Comparison of ENCODE assay signal across 23 mouse cellular contexts in genomic region chr4:139256146-139256545, GRCm38 (mm10). TPM values are rescaled to one million over a fixed set of nuclear protein-coding genes. Genes with fewer than 3 reads are reported as not detected.
DNase-seq lines count a peak whose midpoint lies in the region; ATAC-seq lines count a peak whose summit lies in the region.
"Had no signal": no experiment of that assay in that cellular context is flagged by ENCODE, and none has a peak within 500 bp of the region (broad histone marks: within the 10 kb centered on the region; RNA-seq: fewer than 3 reads in every experiment).

No protein-coding gene starts in this region.

- no peak overlapping the region for H3K4me2 ChIP-seq in limb, embryonic 12.5 days
- H3K4me2 ChIP-seq in lung, embryonic 15.5 days: no peak overlapping the region; the same call in 1 of the 2 replicates
- H3K4me2 ChIP-seq: heart, embryonic 15.5 days; hindbrain, embryonic 13.5 days; liver, embryonic 12.5 days; midbrain, embryonic 12.5 days had no signal

- H3K27ac ChIP-seq in limb, embryonic 12.5 days: peak overlapping the region; percentile 98
- peak overlapping the region; percentile 90 for H3K27ac ChIP-seq in lung, embryonic 15.5 days
- H3K27ac ChIP-seq in heart, embryonic 10.5 days: no peak overlapping the region
- H3K27ac ChIP-seq: heart, embryonic 15.5 days; hindbrain, embryonic 13.5 days; kidney, postnatal 0 days; liver, embryonic 12.5 days; midbrain, embryonic 12.5 days; stomach, postnatal 0 days had no signal

- no peaks in the 10 kb centered on the region for H3K27me3 ChIP-seq in limb, embryonic 12.5 days
- no peaks in the 10 kb centered on the region for H3K27me3 ChIP-seq in lung, embryonic 15.5 days
- no peaks in the 10 kb centered on the region for H3K27me3 ChIP-seq in heart, embryonic 10.5 days (ENCODE audit: insufficient read depth, poor library complexity, severe bottlenecking)
- H3K27me3 ChIP-seq: CH12.LX; heart, embryonic 15.5 days; hindbrain, embryonic 13.5 days; liver, embryonic 12.5 days; midbrain, embryonic 12.5 days had no signal

- no peak for ATAC-seq in limb, embryonic 12.5 days (ENCODE audit: insufficient number of reproducible peaks, insufficient read depth, low FRiP score, low TSS enrichment, low read depth)
- ATAC-seq in lung, embryonic 15.5 days (ENCODE audit: borderline replicate concordance, extremely low read depth, low FRiP score, low TSS enrichment): 0 out of 2 replicates have a peak, but pooled peaks have one; percentile 28
- ATAC-seq: activated CD4-positive, CD25-positive, alpha-beta regulatory T cell, adult 4 months; inflammation-experienced regulatory T-cells, adult 6 months; liver, embryonic 12.5 days had no signal

- H3K4me3 ChIP-seq in limb, embryonic 12.5 days (replicated peaks): no peak overlapping the region
- no peak overlapping the region for H3K4me3 ChIP-seq in lung, embryonic 15.5 days
- no peak overlapping the region for H3K4me3 ChIP-seq in heart, embryonic 10.5 days
- H3K4me3 ChIP-seq: heart, embryonic 15.5 days; hindbrain, embryonic 13.5 days; liver, embryonic 12.5 days; midbrain, embryonic 12.5 days had no signal

- no peak overlapping the region for H3K9ac ChIP-seq in limb, embryonic 12.5 days (replicated peaks)
- no peak overlapping the region for H3K9ac ChIP-seq in lung, embryonic 15.5 days
- H3K9ac ChIP-seq: heart, embryonic 15.5 days; hindbrain, embryonic 13.5 days; liver, embryonic 12.5 days; midbrain, embryonic 12.5 days had no signal

- peaks cover 84% of the 10 kb centered on the region for H3K4me1 ChIP-seq in limb, embryonic 12.5 days (replicated peaks)
- H3K4me1 ChIP-seq in lung, embryonic 15.5 days: peaks cover 54% of the 10 kb centered on the region
- H3K4me1 ChIP-seq in heart, embryonic 10.5 days: peaks cover 15% of the 10 kb centered on the region

- peaks cover 45% of the 10 kb centered on the region for H3K36me3 ChIP-seq in limb, embryonic 12.5 days
- peaks cover 26% of the 10 kb centered on the region for H3K36me3 ChIP-seq in lung, embryonic 15.5 days
- H3K36me3 ChIP-seq in heart, embryonic 10.5 days: peaks cover 52% of the 10 kb centered on the region

- peak; percentile 62 for DNase-seq in NIH3T3 (ENCODE audit: low read depth)
- peak; percentile 71 for DNase-seq in lung, postnatal 36 days
- DNase-seq in heart, embryonic 10.5 days (ENCODE audit: low spot score): no peak
- no peak for DNase-seq in cerebellum, postnatal 36 days
- no peak for DNase-seq in right cerebral cortex, adult 18-20 months
- DNase-seq: adrenal gland, adult 8-10 months; B cell, adult 2 months; cerebellum, adult 2 months; heart, postnatal 36 days; kidney, adult 18-20 months; left cerebral cortex, postnatal 4 days had no signal

- no peaks in the 10 kb centered on the region for H3K9me3 ChIP-seq in limb, embryonic 12.5 days
- H3K9me3 ChIP-seq in lung, embryonic 15.5 days: no peaks in the 10 kb centered on the region
- no peaks in the 10 kb centered on the region for H3K9me3 ChIP-seq in heart, embryonic 10.5 days
- H3K9me3 ChIP-seq: G1E; heart, embryonic 15.5 days; hindbrain, embryonic 13.5 days; liver, embryonic 12.5 days; midbrain, embryonic 12.5 days had no signal

- 89% methylated on average over 4 of the region's 4 CpGs for WGBS in limb, embryonic 12.5 days
- WGBS in lung, embryonic 15.5 days: 57% methylated on average over 4 of the region's 4 CpGs
- WGBS in heart, embryonic 10.5 days: 77% methylated on average over 4 of the region's 4 CpGs

RNA-seq across cellular contexts. Expression of gene Pqlc2, which starts 54.4 kb away (rescaled TPM):
- 15.3 and 16.1 TPM in 2 replicates for polyA plus RNA-seq in limb, embryonic 12.5 days (2016; fragmentation: Nextera tagmentation; extraction: Ambion mirVana)
- 11.0 and 12.0 TPM in 2 replicates for polyA plus RNA-seq in lung, embryonic 15.5 days (2015; fragmentation: Nextera tagmentation; extraction: Ambion mirVana)
- polyA plus RNA-seq in heart, embryonic 10.5 days (2016; fragmentation: Nextera tagmentation; extraction: Ambion mirVana): 12.7 and 13.9 TPM in 2 replicates

RNA-seq across cellular contexts. Expression of gene Akr7a5, which starts 54.4 kb away (rescaled TPM):
- polyA plus RNA-seq in limb, embryonic 12.5 days (2016; fragmentation: Nextera tagmentation; extraction: Ambion mirVana): 146 and 150 TPM in 2 replicates
- 101 and 103 TPM in 2 replicates for polyA plus RNA-seq in lung, embryonic 15.5 days (2015; fragmentation: Nextera tagmentation; extraction: Ambion mirVana)
- polyA plus RNA-seq in heart, embryonic 10.5 days (2016; fragmentation: Nextera tagmentation; extraction: Ambion mirVana): 60.1 and 72.5 TPM in 2 replicates

Comparison
In these comparisons a context has a peak if more than half of its experiments do, and no peak if none do; other contexts are left out.
1. DNase-seq: peak in NIH3T3 (single experiment) and lung, postnatal 36 days (single experiment); none in heart, embryonic 10.5 days (single experiment), cerebellum, postnatal 36 days (0 of 2) and right cerebral cortex, adult 18-20 months (single experiment).